Mouse (Mus musculus): ENCODE results near the gene Slc17a7.
"Not testable (repeated sequence)": the region's sequence is repeated elsewhere in the genome, so short reads cannot be mapped to it uniquely, and the experiment has no call there.

Gene Slc17a7

DNA sequence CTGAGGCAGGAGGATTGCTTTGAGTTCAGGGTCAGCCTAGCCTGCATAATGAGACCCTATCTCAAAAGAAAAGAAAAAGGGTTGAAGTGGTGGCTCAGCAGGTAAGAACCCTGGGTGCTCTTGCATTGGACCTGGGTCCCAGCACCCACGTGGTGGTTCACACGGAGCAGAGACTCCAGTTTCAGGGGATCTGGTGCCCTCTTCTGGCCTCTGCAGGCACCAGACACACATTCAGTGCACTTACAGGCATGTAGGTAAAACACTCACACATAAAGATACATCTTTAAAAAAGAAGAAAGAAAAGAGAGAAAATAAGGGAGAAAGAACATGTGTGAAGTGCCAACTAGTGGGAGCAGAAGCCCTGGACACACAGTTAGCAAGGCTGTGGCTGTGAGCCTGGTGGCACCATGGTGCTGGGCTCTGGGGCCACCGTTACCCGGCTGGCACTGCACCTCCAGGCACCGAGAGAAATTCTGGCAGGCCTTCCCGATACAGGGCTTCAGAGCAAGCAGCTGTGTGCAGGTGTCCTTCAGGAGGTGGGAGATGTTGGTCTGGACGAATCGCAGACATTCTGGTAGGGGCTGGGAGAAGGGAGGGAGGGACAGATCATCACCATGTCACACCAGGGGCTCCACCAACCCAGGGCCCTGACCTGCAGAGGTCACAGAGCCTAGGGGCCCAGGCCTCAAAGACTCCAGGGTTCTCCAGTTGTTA lies 30.1 kb upstream of the Slc17a7 start:
- DNase-seq = no peak

DNA sequence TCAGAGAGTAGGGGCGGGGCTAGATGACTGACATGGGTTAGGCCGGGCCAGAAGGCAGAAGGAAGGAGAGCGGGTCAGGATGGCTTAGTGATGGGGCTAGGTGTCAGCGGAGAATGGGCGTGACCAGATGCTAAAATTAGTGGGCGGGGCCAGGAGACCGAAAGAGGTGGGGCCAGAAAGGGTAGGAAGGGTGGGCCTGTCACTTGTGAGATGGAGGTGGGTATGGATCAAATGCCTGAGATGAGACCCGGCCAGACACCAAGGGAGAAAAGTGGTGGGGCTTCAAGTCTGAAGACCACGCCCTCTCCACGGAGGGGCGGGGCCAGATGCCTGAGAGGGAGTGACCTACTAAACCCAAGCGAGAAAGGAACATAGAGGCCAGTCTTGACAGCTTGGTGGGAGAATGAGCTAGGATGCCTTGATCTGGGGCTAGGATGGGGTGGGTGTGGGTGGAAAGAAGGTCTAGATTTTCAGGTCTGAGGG lies 29.2 kb upstream of the Slc17a7 start:
- peak; percentile 64 for DNase-seq

DNA sequence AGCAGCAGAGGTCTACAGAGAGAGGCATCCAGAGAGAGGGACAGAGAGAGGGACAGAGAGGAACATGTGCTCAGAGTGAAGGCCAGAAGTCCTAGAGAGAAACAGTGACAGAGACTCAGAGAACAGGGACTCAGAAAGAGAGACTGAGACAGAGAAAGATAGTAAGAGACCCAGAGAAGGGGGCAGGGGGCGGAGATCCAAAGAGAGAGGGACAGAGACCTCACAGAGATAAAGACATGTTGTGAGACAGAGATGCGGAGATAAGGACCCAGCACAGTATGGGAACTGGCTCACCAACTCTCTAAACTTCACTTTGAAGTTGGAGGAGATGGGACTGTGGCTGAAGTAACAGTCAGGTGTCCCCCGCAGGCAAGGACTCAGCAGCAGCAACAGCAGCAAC lies 28.4 kb upstream of the Slc17a7 start:
- DNase-seq = no peak

DNA sequence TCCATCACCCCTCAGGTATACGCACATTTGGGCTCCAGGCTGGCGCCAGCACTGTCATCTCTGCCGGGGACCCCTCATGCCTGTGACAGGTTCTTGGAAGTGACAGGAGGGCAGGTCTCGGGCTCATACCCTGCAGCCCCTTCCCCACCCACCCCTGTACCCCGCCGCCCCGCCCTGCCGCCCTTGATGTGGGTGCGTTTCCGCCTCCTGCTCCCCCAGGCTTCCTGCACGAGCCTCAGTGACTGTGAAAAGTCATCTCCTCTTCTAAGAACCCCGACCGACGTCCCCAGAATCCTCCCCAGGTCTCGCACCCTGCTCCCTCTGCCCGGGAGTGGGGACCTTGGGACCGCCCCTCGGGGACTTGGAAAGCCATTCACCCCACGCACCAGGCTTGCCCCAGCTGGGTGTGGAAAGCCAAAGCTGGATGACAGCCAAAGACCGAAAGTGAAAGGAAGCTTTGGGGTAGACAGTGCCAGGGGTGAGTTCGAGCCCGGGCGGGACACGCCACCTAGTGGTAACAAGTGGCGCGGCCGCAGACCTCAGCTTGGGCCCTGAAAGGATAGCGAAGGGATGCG lies 27.7 kb upstream of the Slc17a7 start, which contains the start of the genes Gm45713 and Flt3l:
Gene Gm45713 (minus strand): TSS at position 239 of the 575 bp plus-strand sequence.
Gene Flt3l (minus strand): TSS at position 440 of the 575 bp plus-strand sequence.
- peak; percentile 96 for DNase-seq

DNA sequence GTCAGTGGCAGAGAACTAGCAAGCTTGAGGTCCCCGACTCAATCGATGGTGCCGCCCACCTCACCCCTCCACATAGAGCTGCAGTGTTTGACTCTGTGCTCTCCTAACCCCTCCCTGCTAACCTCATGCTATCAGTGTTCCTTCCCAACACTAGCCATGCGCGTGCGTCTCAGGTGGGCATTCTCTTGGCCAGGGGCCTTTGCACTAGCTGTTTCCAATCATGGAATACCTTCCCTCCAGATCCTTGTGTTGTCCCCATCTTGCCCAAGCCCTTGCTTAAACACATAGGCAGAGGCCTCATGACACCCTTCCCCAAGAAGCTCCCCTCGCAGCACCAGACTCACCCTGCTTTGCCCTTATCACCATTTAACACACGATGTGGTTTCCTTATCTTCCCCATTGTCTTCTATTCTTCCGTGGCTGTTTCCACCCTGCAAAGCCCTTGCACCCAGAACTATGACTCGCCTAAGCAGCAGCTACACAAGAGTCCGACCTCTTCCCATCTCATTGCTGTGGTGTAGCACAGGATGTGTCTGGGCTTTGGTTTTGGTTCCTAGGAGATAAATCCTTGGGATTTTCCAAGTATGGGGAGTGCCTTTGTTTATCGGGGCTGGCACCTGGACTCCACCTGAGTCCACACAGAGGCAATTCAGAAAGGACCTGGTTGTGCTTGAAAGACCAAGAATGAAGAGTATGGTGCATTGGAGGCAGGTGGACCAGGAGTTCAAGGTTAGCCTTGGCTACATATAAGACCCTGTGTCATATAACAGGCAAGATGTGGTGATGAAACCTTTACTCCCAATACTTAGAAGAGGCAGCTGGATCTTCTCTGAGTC lies 26.4 kb upstream of the Slc17a7 start:
- DNase-seq = no peak

DNA sequence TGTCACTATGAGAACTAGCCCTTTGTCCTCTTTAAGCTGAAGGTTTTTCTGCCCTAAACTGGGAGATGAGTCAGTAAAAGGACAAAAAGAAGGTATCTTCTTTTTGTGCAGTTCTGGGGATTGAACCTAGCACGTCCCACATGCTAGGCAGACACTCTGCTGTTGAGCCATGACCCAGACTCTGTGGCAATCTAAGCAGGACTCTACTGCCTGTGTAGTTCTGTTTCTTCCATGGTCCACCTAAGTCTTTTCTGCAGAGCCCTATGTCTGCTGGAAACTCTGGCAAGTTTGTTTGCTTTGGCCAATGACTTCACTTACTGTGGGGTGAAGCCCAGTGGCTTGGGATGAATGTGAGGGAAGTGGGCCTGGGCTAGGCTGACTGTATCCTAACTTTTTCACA lies 25.3 kb upstream of the Slc17a7 start:
- no peak for DNase-seq

DNA sequence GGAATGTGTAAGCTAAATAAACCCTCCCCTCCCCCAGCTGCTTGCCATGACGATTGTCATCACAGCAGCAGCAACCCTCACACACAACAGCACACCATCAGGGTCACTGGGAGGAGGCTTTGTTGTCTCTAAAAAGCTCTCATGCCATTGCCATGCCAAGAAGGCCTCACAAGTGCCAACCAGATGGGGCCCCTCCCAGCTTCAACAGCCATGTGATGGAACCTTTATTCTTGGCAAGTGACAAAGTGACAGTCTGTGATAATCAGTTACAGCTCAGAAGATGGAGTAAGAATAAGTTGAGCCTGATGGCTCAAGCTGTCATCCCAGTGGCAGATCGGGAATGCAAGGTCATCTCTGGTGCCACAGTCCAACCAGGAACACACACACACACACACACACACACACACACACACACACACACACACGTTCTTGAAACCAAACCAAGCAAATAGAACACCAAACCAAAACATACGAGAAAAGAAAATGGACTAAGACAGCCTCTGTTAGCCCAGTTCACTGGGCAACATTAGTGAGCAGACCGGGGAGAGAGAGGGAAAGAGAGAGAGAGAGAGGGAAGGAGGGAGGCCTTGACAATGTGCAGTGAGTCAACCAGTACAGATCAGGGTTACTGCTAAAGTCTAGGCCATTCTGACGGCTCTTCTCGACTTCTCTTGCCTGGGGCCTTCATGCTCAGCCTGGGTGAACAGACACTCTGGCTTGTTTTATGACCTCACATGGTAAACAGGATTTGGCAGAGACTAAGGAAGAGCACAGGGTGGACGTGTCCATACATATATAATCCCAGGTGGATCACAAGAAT lies 23.6 kb upstream of the Slc17a7 start:
- DNase-seq = peak; percentile 27

DNA sequence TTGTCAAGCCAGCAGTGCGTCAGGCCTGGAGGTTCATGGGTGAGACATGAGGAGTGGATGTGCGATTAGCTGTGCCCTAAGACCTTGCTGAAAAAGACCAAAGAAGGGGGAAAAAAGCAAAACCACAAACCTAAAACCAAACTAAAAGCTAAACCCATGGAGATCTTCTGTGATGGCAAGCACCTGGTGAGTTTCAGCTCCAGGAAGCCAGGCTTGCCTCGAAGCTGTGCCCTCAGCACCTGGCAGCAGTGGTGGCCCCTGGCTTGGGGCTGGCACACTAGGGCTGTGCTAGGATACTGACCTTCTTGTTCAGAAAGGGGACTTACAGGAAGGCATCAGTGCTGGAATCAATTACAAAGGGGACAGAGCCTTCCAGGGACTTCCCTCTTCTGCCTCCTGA lies 22.4 kb upstream of the Slc17a7 start:
- DNase-seq = no peak

DNA sequence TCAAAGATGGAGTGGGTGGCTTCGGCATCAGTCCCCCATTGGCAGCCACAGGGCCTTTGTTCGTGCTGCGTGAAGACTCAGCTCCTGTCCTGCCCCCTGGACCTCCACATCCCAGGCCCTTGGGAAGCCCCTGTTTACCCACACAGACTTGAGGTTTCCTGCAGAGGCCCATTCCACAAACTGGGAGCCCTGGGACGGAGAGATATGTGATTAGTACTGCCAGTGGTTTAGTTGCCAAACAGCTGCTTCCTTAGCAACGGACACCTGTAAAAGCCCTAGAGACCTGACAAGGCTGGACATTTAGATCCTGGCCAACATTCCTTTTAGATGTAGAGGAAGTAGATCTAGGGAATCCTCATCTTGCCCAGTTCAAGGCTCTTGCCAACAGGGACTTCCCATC lies 21.8 kb upstream of the Slc17a7 start:
- no peak for DNase-seq

DNA sequence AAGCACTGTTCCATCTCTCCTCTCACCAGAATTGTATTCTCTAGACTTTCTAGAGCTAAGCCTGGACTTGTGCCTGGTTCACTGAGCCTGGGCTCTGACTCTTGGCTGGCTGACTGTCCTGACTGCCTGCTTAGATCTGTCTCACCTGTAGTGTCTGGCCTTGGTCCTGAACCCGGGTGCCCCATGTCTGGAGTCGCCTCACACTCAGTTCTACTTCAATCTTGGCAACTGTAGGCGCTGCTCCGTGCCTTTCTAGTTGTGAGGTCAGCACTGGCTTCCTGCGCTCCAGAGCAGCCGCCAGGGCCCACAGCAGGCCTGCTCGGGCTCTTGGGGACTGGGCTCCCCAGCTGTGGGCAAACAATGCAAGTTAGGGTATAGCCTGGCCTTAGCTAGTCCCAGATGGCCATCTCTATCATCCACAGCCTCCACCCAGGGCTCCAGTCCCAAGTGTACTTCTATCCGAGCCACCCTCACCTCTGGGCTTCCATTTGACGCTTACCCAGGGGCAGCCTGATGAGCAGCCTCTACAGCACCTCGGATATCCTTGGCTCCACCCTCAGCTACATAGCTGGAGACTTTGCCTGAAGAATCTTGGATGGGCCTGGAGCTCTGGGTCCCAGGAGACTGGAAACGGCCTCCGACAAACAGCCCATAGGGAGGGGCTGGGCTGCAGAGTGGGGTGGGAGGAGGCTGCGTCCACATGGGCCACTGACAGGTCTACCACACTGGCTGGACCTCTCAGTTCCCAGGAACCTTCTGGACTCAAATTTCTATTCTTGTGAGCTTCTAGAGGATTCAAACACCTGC lies 19.2 kb upstream of the Slc17a7 start:
- DNase-seq = peak; percentile 57

DNA sequence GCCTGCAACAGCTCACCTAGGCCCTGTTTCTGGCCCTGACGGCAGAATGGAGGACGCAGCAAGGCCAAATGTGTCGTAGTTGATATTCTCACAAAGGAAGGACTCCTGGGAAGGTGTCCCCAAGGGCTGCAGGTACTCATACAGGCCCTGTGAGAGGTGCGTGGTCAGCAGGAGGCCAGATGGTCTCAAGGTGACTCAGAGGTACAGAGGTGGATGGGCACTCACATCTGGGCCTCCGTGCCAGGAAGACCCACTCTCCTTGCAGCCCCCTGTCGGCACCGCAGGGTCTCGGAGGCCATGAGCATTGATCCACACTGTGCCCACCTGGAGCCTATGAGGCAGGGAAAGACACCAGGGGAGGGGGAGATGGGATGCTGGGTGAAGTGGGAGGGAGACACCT lies 18.3 kb upstream of the Slc17a7 start:
- DNase-seq = no peak

DNA sequence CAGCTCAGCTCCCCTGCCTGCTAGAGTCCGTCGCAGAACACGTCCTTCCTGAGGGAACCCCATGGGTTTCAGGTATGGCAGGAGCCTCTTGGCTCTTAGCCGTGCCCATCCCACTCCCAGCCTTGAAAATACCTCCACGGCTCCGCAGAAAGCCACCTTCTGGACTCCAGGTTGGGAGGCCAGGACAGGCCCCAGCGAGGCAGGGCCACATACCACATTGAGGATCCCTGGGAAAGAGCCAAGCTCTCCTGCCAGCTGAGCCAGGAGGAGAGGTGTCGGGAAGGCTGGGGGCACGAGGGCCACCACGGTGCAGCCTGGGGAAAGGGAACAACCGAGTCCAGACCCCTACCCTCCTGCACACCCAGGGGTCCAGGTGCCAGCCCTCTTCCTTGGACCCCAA lies 16.5 kb upstream of the Slc17a7 start:
- no peak for DNase-seq

DNA sequence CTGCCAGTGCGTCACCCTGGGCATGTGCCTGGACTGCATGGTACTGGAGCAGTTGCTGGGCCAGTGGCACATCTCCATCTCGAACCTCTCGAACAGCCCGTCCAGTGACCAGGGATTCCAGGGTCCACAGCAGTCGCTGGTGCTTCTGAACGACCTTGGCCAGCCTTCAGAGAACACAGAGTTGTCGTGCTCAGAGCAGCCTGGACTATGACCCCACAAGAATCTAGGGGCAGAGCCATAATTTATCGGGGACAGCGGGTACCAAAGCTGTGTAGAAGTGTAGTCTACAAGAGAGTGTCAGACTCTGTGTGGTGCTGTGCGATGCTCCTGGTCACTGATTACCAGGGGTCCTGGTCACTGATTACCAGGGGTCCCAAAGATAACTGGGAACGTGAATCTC lies 15.8 kb upstream of the Slc17a7 start:
- DNase-seq = no peak

DNA sequence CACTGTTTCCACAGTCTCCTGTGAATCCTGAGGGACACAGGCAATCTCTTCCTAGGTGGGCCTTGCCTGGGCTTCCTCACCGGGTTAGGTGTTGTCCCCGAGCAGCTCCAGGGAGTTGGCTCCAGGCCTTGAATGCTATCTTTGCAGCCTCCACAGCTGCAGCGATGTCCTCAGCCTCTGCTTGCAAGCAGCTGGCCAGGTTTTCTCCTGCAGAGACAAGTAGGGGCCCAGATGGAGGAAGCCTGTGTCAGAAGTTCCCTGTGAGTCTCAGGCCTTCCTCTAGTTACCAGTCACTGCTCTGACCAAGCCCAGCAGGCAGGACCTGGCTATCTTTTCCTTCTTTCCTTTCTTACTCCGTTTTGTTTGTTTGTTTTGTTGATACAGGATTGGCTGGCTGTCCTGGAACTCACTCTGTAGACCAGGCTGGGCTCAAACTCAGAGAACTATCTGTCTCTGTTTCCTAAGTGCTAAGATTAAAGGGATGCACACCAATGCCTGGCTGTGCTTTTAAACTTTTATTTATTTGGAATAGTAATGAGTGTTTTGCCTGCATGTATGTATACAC lies 15.1 kb upstream of the Slc17a7 start:
- DNase-seq = peak; percentile 25

DNA sequence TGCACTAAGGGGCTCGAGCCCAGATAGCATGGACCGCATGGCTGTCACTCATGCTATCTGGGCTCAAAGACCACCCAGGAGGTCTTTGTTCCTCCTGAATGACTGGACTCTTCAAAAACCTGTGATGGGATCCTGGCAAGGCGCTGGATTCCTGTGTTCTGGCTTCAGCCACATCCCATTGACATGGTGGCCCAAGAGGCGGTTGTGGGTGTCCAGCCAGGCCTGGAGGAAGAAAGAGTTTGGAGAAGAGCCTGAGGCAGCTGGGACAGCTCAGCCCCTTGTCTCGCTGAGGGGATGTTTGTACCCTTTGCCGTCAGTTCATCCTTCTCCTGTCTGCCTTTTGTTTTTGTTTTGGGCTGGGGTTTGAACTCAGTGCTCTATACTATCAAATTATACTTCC lies 14.2 kb upstream of the Slc17a7 start:
- peak; percentile 56 for DNase-seq

DNA sequence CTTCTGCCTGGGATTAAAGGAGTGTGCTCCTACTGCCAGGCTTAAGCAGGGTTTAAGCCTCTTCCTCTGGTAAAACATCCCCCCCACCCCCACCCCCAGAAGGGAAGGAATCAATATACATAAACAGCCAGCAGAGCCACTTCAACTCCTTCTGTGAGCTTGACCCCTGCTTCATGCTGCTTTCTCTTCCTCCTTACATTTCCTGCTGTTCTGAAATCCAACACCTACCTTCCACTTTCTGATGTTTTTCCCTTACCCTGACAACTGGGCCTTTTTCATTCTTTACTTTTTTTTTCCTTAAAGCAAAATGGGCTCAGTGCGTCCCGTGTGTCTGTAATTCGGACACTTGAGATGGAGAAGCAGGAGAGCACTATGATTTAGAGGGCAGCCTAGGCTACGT lies 13.4 kb upstream of the Slc17a7 start:
- DNase-seq = no peak

DNA sequence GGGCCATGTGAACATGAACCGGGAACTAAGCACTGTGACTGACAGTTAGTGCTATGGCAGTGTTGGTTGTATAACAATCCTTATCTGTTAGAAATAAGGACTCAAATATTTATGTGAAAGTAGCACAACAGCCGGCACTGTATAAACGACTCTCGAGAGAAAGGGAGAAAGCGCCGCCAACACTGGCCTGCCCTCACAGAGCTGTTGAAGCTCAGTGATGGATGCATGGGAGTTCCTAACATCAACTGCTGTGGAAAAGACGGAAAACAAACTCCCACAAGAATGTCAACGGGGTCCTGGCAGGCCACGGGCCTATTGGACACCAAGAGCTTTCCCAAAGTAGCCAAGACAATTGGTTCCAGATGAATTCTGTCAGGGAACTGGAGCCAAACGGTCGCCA lies 12.4 kb upstream of the Slc17a7 start:
- DNase-seq = peak; percentile 77

DNA sequence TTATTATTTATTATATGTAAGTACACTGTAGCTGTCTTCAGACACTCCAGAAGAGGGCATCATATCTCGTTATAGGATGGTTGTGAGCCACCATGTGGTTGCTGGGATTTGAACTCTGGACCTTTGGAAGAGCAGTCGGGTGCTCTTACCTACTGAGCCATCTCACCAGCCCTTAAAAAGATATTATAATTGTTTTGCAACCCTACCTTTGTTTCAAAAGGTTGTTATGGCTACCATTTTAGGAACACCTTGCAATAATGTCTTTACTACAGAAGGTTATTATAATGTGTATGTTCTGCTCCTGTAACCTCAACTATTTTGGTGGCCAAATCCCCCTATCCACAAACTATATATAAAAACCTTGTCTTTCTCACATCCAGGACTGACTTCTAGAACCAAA lies 10.7 kb upstream of the Slc17a7 start:
- not testable (repeated sequence) for DNase-seq

DNA sequence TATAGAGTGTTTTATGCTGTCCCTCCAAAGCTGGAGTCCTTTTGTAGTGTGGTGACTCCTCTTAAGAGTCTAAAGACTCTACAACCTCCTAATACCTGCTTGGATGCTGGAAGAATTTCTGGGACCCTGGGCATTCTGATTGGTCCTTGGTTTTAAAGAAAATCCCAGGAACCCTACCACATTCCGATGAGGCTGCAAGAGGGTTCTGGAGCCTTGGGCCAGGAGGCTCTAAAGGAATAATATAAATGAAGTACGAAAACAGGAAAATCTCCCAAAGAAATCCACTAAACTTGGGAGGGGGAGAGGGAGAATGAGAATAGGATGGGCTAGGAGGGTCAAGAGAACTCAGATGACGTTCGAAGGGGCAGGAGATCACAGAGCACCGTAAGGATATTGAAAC lies 10.2 kb upstream of the Slc17a7 start:
- no peak for DNase-seq

DNA sequence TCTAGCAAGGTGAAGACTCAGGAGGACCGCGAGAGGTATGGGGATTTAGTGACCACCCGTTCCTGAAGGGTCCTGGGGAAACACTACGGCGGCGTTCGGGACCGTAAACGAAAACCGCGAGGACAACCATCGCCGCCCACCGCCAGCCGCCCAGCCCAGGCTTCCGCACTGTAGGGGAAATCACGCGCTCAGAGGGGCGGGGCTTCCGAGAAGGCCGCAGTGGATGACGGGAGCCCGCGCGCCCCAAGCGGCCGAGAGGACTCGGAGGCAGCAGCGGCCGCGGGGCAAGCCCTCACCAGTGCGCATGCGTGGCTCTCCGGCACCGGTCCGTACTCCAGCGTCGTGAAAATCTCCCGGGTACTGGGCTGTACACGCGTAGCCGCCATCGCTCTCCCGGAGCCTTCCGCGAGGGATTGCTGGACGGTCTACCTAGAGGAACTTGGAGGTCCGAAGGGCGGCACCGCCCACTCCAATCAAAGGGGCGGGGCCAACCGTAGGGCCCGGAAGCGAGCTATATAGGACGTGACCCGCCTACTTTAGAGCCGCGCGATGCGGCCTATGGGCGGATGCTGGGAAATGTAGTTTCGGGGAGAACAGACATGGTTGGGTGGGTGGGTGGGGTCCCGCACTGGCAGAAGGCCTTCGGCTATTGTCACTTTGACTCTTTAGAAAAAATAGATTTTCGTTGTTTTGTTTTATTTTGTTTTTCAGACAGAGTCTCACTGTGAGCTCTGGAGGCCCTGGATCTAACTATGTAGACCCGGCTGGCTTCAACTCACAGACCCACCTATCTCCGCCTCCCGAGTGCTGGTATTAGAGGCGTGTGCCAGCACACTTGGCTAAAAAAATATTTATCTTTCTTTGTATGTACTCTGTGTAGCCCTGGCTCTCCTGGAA lies 9.4 kb upstream of the Slc17a7 start, which contains the start of the genes Pih1d1 and Aldh16a1:
Gene Pih1d1 (plus strand): TSS at position 208 of the 897 bp plus-strand sequence.
Gene Aldh16a1 (minus strand): TSS at position 489 of the 897 bp plus-strand sequence.
- peak; percentile 99 for DNase-seq
